Mouse (Mus musculus) intestine, embryonic 14.5 days (tissue): ENCODE results near the gene Plxnc1. TPM values are rescaled to one million over a fixed set of nuclear protein-coding genes. Genes with fewer than 3 reads are reported as not detected.

Source experiments
- ATAC-seq: fragments of 200-750 bp; cut with Nextera tagmentation; replicated peaks from 2 replicates; pipeline ENCODE4 v1.8.0; 2017; ENCODE audit warnings: low read depth, moderate number of reproducible peaks, moderate TSS enrichment, moderate library complexity; ENCODE audit not compliant: low FRiP score, low TSS enrichment
- DNase-seq: peaks from one replicate; pipeline ENCODE4 v3.0.0-alpha.2; 2018; ENCODE audit warnings: low spot score
- H3K27ac ChIP-seq: fragments of 300-500 bp; sonication (generic); 2 replicates; pipeline ENCODE4 v1.5.1; 2014; ENCODE audit warnings: low read depth, mild to moderate bottlenecking, control low read depth
- H3K27me3 ChIP-seq: fragments of 300-500 bp; sonication (generic); replicated peaks from 2 replicates; pipeline ENCODE4 v1.6.1; 2014; ENCODE audit warnings: low read length, control low read depth; ENCODE audit not compliant: control insufficient read depth, insufficient read depth
- H3K36me3 ChIP-seq: fragments of 300-500 bp; sonication (generic); 2 replicates; pipeline ENCODE4 v1.6.1; 2014; ENCODE audit warnings: low read length, control low read depth; ENCODE audit not compliant: control insufficient read depth, insufficient read depth
- H3K4me1 ChIP-seq: fragments of 300-500 bp; sonication (generic); replicated peaks from 2 replicates; pipeline ENCODE4 v1.6.1; 2014; ENCODE audit warnings: low read length, control low read depth, mixed read lengths; ENCODE audit not compliant: control insufficient read depth, insufficient read depth
- H3K4me2 ChIP-seq: fragments of 300-500 bp; sonication (generic); 2 replicates; pipeline ENCODE4 v1.6.1; 2014; ENCODE audit warnings: low read length
- H3K4me3 ChIP-seq: fragments of 300-500 bp; sonication (generic); 2 replicates; pipeline ENCODE4 v1.5.1; 2014; ENCODE audit warnings: low read depth, low read length, control low read depth, mixed read lengths
- H3K9ac ChIP-seq: fragments of 300-500 bp; sonication (generic); 2 replicates; pipeline ENCODE4 v1.6.1; 2014; ENCODE audit warnings: mild to moderate bottlenecking, low read length
- H3K9me3 ChIP-seq: fragments of 300-500 bp; sonication (generic); 2 replicates; pipeline ENCODE4 v1.6.1; 2016; ENCODE audit warnings: low read length, control low read depth; ENCODE audit not compliant: control insufficient read depth
- WGBS: fragments of 180-500 bp; shearing (Covaris S2); extraction: QIAGEN DNeasy Blood & Tissue Kit; methylation state at CpG from one replicate; pipeline ENCODE4 v1.1.7; 2014; 5-methylcytosine and 5-hydroxymethylcytosine counted together
- polyA plus RNA-seq: library from polyadenylated mRNA; unstranded; fragments of >200 nt; fragmentation: Nextera tagmentation; extraction: Ambion mirVana; gene quantifications from 2 replicates; pipeline ENCODE4 v1.2.1, GENCODE M21; 2014

The Plxnc1 gene
- polyA plus RNA-seq, 1 experiment from 2014 or later, result 1.2 TPM

- no peaks in the 10 kb centered on the region for H3K9me3 ChIP-seq
- no peak for ATAC-seq
- 88% methylated on average over 10 of the region's 10 CpGs for WGBS
- no peak for DNase-seq
- no peak overlapping the region for H3K4me2 ChIP-seq
- H3K27me3 ChIP-seq, result no peaks in the 10 kb centered on the region
- no peaks in the 10 kb centered on the region for H3K36me3 ChIP-seq
- H3K4me3 ChIP-seq, result no peak overlapping the region
- H3K27ac ChIP-seq, result no peak overlapping the region
- peaks cover 11% of the 10 kb centered on the region; the same call in 1 of the 2 replicates for H3K4me1 ChIP-seq
- no peak overlapping the region for H3K9ac ChIP-seq
Measured at GRCm38 (mm10) chr10:94827325-94827724, 117.3 kb downstream of the Plxnc1 start.

DNA sequence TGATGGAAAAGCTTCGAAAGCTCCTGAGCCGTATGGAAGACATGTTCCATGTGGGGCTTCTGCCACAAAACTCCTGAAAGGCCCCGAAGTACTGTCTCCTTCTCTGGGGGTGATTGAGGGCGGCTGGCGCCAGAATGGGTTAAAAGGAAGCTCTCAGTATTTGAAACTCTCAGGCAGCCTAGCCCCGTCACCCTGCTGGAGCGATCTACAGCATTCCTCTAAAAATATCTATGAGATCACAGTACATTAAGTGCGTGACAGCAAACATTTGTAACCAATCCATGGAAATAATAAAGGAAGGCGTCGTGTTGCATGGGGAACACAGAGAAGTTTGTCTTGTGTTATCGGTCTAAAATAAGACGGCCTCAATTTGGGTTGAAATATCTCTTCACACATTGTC lies 118.2 kb downstream of the Plxnc1 start:
- H3K4me2 ChIP-seq, result no peak overlapping the region
- H3K36me3 ChIP-seq, result no peaks in the 10 kb centered on the region
- WGBS, result 82% methylated on average over 12 of the region's 12 CpGs
- H3K27me3 ChIP-seq, result no peaks in the 10 kb centered on the region
- H3K9me3 ChIP-seq, result no peaks in the 10 kb centered on the region
- H3K4me3 ChIP-seq, result no peak overlapping the region
- ATAC-seq, result no peak
- DNase-seq, result no peak
- H3K9ac ChIP-seq, result no peak overlapping the region
- peaks cover 11% of the 10 kb centered on the region; the same call in 1 of the 2 replicates for H3K4me1 ChIP-seq
- no peak overlapping the region for H3K27ac ChIP-seq

DNA sequence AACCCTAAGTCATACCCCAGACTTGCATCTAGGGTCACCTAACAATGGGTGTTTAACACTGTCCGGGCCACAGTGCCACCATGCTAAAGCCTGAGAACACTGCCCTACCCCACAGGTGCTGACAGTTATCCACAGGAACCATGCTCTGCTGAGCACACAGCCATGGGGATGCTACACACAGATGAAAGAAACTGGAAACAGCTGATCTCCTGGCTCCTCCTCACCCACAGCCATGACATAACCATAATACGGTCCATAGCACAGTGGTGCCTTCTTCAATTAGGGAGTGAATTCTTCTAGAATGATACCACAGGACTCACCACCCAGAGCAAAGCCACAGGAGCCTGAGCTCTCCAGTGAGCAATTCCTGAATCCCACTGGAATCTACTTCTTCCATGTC lies 118.7 kb downstream of the Plxnc1 start:
- DNase-seq, result no peak
- Histone ChIP-seq H3K4me1 (peaks cover 11% of the 10 kb centered on the region; the same call in 1 of the 2 replicates), H3K9me3 (no peaks in the 10 kb centered on the region), H3K9ac (no peak overlapping the region), H3K4me2 (no peak overlapping the region), H3K36me3 (no peaks in the 10 kb centered on the region), H3K27me3 (no peaks in the 10 kb centered on the region), H3K27ac (no peak overlapping the region), H3K4me3 (no peak overlapping the region)
- no peak for ATAC-seq
- WGBS, result 98% methylated on average over 2 of the region's 2 CpGs

- Histone ChIP-seq H3K4me2 (no peak overlapping the region), H3K4me3 (no peak overlapping the region), H3K9ac (no peak overlapping the region), H3K27me3 (no peaks in the 10 kb centered on the region), H3K36me3 (no peaks in the 10 kb centered on the region), H3K4me1 (peaks cover 3% of the 10 kb centered on the region; the same call in 1 of the 2 replicates), H3K27ac (no peak overlapping the region), H3K9me3 (no peaks in the 10 kb centered on the region)
- WGBS, result 68% methylated on average over 11 of the region's 11 CpGs
- no peak for ATAC-seq
- no peak for DNase-seq
Measured at GRCm38 (mm10) chr10:94823971-94824760, 120.5 kb downstream of the Plxnc1 start.

DNA sequence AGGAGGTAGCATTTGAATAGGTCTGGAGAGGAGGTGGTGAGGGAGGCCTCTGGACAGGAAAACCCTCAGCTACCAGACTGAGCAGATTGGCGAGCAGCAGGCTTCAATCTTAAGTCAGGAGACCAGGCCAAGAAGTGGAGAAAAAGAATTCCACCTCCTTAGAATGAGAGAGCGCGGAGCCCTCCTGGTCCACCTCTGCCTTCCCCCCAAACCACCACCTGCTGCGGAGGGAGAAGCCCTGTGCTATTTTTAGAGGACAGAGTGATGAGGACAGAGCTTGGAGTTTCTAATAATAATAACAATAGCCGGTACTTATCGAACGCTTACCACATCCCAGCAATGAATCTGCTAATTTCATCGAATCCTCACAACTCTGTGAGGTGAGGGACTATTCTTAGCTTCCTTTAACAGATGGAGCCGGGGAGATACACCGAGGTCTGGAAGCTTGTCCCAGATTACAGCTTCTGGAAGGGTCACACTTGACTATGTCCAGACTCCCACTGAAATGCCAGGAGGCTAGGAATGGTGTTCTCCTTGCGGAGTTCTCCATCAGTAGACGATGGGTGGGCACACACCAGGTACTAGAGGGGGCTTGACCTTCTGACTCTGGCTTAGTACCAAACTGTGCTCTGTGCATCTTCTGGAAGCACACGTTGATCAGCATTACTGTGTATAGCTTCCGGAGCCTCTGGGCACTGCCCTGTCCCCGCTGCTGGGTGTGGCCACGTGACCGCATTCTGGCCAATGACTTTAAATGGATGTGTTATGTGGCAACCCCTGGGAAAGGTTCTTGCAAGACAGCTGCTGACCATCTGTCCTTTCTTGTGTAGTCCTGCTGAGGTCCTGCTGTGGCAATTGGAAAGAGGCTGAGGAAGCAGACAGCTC lies 125.6 kb downstream of the Plxnc1 start:
- Histone ChIP-seq H3K9ac (no peak overlapping the region), H3K27me3 (no peaks in the 10 kb centered on the region), H3K36me3 (no peaks in the 10 kb centered on the region), H3K9me3 (no peaks in the 10 kb centered on the region), H3K27ac (no peak overlapping the region), H3K4me3 (no peak overlapping the region), H3K4me1 (no peaks in the 10 kb centered on the region), H3K4me2 (no peak overlapping the region)
- WGBS, result 82% methylated on average over 17 of the region's 17 CpGs
- ATAC-seq (no peak), DNase-seq (no peak)

GRCm38 (mm10) chr10:94818127-94818526 lies 126.5 kb downstream of the Plxnc1 start:
- H3K9ac ChIP-seq, result no peak overlapping the region
- WGBS, result 90% methylated on average over 3 of the region's 3 CpGs
- no peak overlapping the region for H3K4me3 ChIP-seq
- no peaks in the 10 kb centered on the region for H3K4me1 ChIP-seq
- no peak for DNase-seq
- H3K4me2 ChIP-seq, result no peak overlapping the region
- ATAC-seq, result no peak
- no peaks in the 10 kb centered on the region for H3K9me3 ChIP-seq
- no peaks in the 10 kb centered on the region for H3K27me3 ChIP-seq
- H3K36me3 ChIP-seq, result no peaks in the 10 kb centered on the region
- no peak overlapping the region for H3K27ac ChIP-seq

- 74% methylated on average over 17 of the region's 17 CpGs for WGBS
- Histone ChIP-seq H3K4me2 (no peak overlapping the region), H3K27ac (no peak overlapping the region), H3K27me3 (0 out of 2 replicates have a peak, but pooled peaks cover 4% of the 10 kb centered on the region), H3K9ac (no peak overlapping the region), H3K36me3 (no peaks in the 10 kb centered on the region), H3K4me1 (peaks cover 5% of the 10 kb centered on the region; the same call in 1 of the 2 replicates), H3K9me3 (no peaks in the 10 kb centered on the region), H3K4me3 (no peak overlapping the region)
- DNase-seq (no peak), ATAC-seq (no peak)
Measured at GRCm38 (mm10) chr10:94811907-94812851, 132.5 kb downstream of the Plxnc1 start.

DNA sequence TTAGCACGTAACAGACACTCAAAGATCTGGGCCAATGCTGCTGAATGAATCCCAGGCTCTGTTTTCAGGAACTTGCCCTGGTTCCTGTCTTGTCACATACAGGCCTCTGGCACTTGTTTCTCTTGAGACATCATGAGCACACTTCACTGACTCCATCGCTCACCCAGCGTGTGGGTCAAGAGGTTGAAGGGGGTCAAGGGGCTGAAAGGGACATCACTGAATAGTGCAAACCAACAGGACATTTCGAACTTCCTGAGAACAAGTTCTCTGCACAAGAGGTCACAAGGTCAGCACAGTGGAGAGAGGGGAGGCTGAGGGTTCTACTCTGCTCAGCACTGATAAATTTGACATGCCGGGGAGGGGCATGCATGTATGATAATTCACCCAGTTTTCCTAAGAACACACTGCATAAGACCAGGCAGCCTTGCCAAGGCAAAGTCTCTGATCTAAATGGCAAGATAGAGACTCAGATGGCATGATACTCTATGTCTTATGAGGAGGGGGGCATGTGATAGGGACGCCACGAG lies 134.6 kb downstream of the Plxnc1 start:
- WGBS, result 60% methylated on average over 7 of the region's 7 CpGs
- Histone ChIP-seq H3K27ac (no peak overlapping the region), H3K4me1 (peaks cover 5% of the 10 kb centered on the region; the same call in 1 of the 2 replicates), H3K27me3 (0 out of 2 replicates have a peak, but pooled peaks cover 4% of the 10 kb centered on the region), H3K4me2 (no peak overlapping the region), H3K4me3 (no peak overlapping the region), H3K36me3 (no peaks in the 10 kb centered on the region), H3K9me3 (no peaks in the 10 kb centered on the region), H3K9ac (no peak overlapping the region)
- ATAC-seq, result no peak
- no peak for DNase-seq
